Mouse (Mus musculus) intestine, postnatal 0 days (tissue): ENCODE measurements around the gene Gm42417. TPM values are rescaled to one million over a fixed set of nuclear protein-coding genes. Genes with fewer than 3 reads are reported as not detected.

Experiments used
- ATAC-seq: fragments of 200-750 bp; cut with Nextera tagmentation; 2 replicates; pipeline ENCODE4 v1.8.0; 2017; ENCODE audit warnings: mild to moderate bottlenecking, moderate TSS enrichment, moderate library complexity
- H3K27ac ChIP-seq: fragments of 300-500 bp; sonication (generic); 2 replicates; pipeline ENCODE4 v1.5.1; 2014; ENCODE audit warnings: mild to moderate bottlenecking, low read depth, low read length, moderate library complexity
- H3K27me3 ChIP-seq: fragments of 300-500 bp; sonication (generic); replicated peaks from 2 replicates; pipeline ENCODE4 v1.6.1; 2014; ENCODE audit warnings: low read length, mixed read lengths; ENCODE audit not compliant: control insufficient read depth, insufficient read depth
- H3K36me3 ChIP-seq: fragments of 300-500 bp; sonication (generic); 2 replicates; pipeline ENCODE4 v1.6.1; 2014; ENCODE audit warnings: mild to moderate bottlenecking, moderate library complexity; ENCODE audit not compliant: control insufficient read depth, insufficient read depth
- H3K4me1 ChIP-seq: fragments of 300-500 bp; sonication (generic); replicated peaks from 2 replicates; pipeline ENCODE4 v1.6.1; 2014; ENCODE audit warnings: antibody characterized with exemption, low read length, mixed read lengths; ENCODE audit not compliant: control insufficient read depth, insufficient read depth
- H3K4me2 ChIP-seq: fragments of 300-500 bp; sonication (generic); replicated peaks from 2 replicates; pipeline ENCODE4 v1.6.1; 2014; ENCODE audit warnings: low read depth, mild to moderate bottlenecking, moderate library complexity
- H3K4me3 ChIP-seq: fragments of 300-500 bp; sonication (generic); 2 replicates; pipeline ENCODE4 v1.5.1; 2014; ENCODE audit warnings: low read depth, low read length
- H3K9ac ChIP-seq: fragments of 300-500 bp; sonication (generic); 2 replicates; pipeline ENCODE4 v1.6.1; 2014; ENCODE audit warnings: mild to moderate bottlenecking, low read depth, low read length
- H3K9me3 ChIP-seq: fragments of 300-500 bp; sonication (generic); 2 replicates; pipeline ENCODE4 v1.6.1; 2016; ENCODE audit warnings: mixed run types; ENCODE audit not compliant: control insufficient read depth
- CTCF ChIP-seq: sonication (generic); IDR thresholded peaks from 2 replicates; pipeline ENCODE4 v1.5.1; 2016; ENCODE audit warnings: low read depth, mild to moderate bottlenecking, control low read depth, antibody characterized with exemption, moderate library complexity
- WGBS: fragments of 180-500 bp; shearing (Covaris S2); extraction: QIAGEN DNeasy Blood & Tissue Kit; methylation state at CpG from one replicate; pipeline ENCODE4 v1.1.7; 2014; 5-methylcytosine and 5-hydroxymethylcytosine counted together
- polyA plus RNA-seq: library from polyadenylated mRNA; unstranded; fragments of >200 nt; fragmentation: Nextera tagmentation; extraction: Ambion mirVana; gene quantifications from 2 replicates; pipeline ENCODE4 v1.2.1, GENCODE M21; 2015

Gene Gm42417
- polyA plus RNA-seq, 1 experiment from 2014 or later, result 0.22 TPM

- WGBS, result 2% methylated on average over 16 of the region's 16 CpGs
- Histone ChIP-seq H3K4me2 (peak overlapping the region; percentile 96), H3K9me3 (no peaks in the 10 kb centered on the region), H3K9ac (peak overlapping the region; percentile 91), H3K4me3 (peak overlapping the region; percentile 96), H3K36me3 (0 out of 2 replicates have a peak, but pooled peaks cover 8% of the 10 kb centered on the region), H3K4me1 (no peaks in the 10 kb centered on the region; the same call in 1 of the 2 replicates), H3K27ac (no peak overlapping the region), H3K27me3 (no peaks in the 10 kb centered on the region)
- TF ChIP-seq CTCF, result no peak
- no peak for ATAC-seq
Observed at GRCm38 (mm10) chr1:36512966-36513280, 26.3 kb downstream of the Gm42417 start.

GRCm38 (mm10) chr1:36512089-36512965 is 26.9 kb downstream of the Gm42417 start:
- under 1% methylated on average over 78 of the region's 126 CpGs for WGBS
- Histone ChIP-seq H3K4me1 (no peaks in the 10 kb centered on the region; the same call in 1 of the 2 replicates), H3K27ac (peak overlapping the region; percentile 96), H3K9me3 (no peaks in the 10 kb centered on the region), H3K4me2 (peak overlapping the region; percentile 96), H3K27me3 (no peaks in the 10 kb centered on the region), H3K9ac (peak overlapping the region; percentile 91), H3K36me3 (peaks cover 14% of the 10 kb centered on the region; the same call in 1 of the 2 replicates), H3K4me3 (peak overlapping the region; percentile 96)
- peak; percentile 40; the same call in 1 of the 2 replicates for TF ChIP-seq CTCF
- peak; percentile 62 for ATAC-seq

- Histone ChIP-seq H3K27ac (peak within 1 kb of the TSS; percentile 96), H3K9me3 (no peaks in the 10 kb centered on the region), H3K4me3 (peak within 1 kb of the TSS; percentile 96), H3K4me2 (peak within 1 kb of the TSS; percentile 96), H3K4me1 (no peaks in the 10 kb centered on the region; the same call in 1 of the 2 replicates), H3K36me3 (peaks cover 17% of the 10 kb centered on the region), H3K27me3 (no peaks in the 10 kb centered on the region), H3K9ac (peak within 1 kb of the TSS; percentile 91)
- ATAC-seq, result peak; percentile 98
- 2% methylated on average over 47 of the region's 51 CpGs for WGBS
- peak; percentile 69 for TF ChIP-seq CTCF
Observed at GRCm38 (mm10) chr1:36511289-36512021, 27.8 kb downstream of the Gm42417 start, which contains the start of gene Cnnm3. Cnnm3 (plus strand) TSS chr1:36511867.

- no peak overlapping the region for H3K27ac ChIP-seq
- no peak for ATAC-seq
- no peak overlapping the region for H3K4me3 ChIP-seq
- H3K9me3 ChIP-seq, result no peaks in the 10 kb centered on the region
- peaks cover 29% of the 10 kb centered on the region for H3K36me3 ChIP-seq
- whole genome bisulfite sequencing, result 55% methylated on average over 5 of the region's 5 CpGs
- TF ChIP-seq CTCF, result no peak
- no peak overlapping the region for H3K9ac ChIP-seq
- H3K27me3 ChIP-seq, result no peaks in the 10 kb centered on the region
- H3K4me2 ChIP-seq, result no peak overlapping the region
- H3K4me1 ChIP-seq, result no peaks in the 10 kb centered on the region
Observed at GRCm38 (mm10) chr1:36508238-36508637, 31.0 kb downstream of the Gm42417 start.

GRCm38 (mm10) chr1:36501261-36501660 is 38.0 kb downstream of the Gm42417 start:
- ATAC-seq, result peak; percentile 25; the same call in 1 of the 2 replicates
- H3K27me3 ChIP-seq, result no peaks in the 10 kb centered on the region
- H3K4me3 ChIP-seq, result no peak overlapping the region
- no peaks in the 10 kb centered on the region for H3K4me1 ChIP-seq
- no peaks in the 10 kb centered on the region for H3K9me3 ChIP-seq
- no peak overlapping the region for H3K9ac ChIP-seq
- WGBS, result 6% methylated on average over 3 of the region's 3 CpGs
- TF ChIP-seq CTCF, result peak; percentile 96
- H3K36me3 ChIP-seq, result peaks cover 54% of the 10 kb centered on the region
- no peak overlapping the region for H3K27ac ChIP-seq
- no peak overlapping the region for H3K4me2 ChIP-seq

GRCm38 (mm10) chr1:36497312-36497711 is 41.9 kb downstream of the Gm42417 start:
- ATAC-seq, result no peak
- TF ChIP-seq CTCF, result no peak
- 77% methylated on average over 2 of the region's 2 CpGs for WGBS

More at GRCm38 (mm10) chr1:36497312-36497711, 41.9 kb downstream of the Gm42417 start:
- Histone ChIP-seq H3K4me3 (no peak overlapping the region), H3K36me3 (peaks cover 39% of the 10 kb centered on the region; the same call in 1 of the 2 replicates), H3K9ac (no peak overlapping the region), H3K4me2 (no peak overlapping the region), H3K4me1 (0 out of 2 replicates have a peak, but pooled peaks cover 3% of the 10 kb centered on the region), H3K27me3 (no peaks in the 10 kb centered on the region), H3K9me3 (no peaks in the 10 kb centered on the region), H3K27ac (no peak overlapping the region)
